Mouse (Mus musculus) embryonic stem cell, embryonic (primary cell): ENCODE results near the gene Ahnak.
"Not testable (repeated sequence)": the region's sequence is repeated elsewhere in the genome, so short reads cannot be mapped to it uniquely, and the experiment has no call there.

Experiments
- CTCF ChIA-PET, 4 experiments: fragments of 300-600 bp in 2 of 4; fragments of 350-600 bp in 2 of 4; sonication (Branson Sonifier 250); formaldehyde crosslinking; loops; one replicate each; lab custom pipeline; 2022; ENCODE audit warnings: inconsistent platforms in 2 of 4; lab: Charles Lee
- POLR2A ChIA-PET, 4 experiments: fragments of 300-600 bp in 2 of 4; fragments of 350-600 bp in 2 of 4; sonication (Branson Sonifier 250); formaldehyde crosslinking; loops; one replicate each; lab custom pipeline; 2022; ENCODE audit warnings: antibody characterized with exemption in 4 of 4, inconsistent platforms in 1 of 4; lab: Charles Lee

Gene Ahnak

DNA sequence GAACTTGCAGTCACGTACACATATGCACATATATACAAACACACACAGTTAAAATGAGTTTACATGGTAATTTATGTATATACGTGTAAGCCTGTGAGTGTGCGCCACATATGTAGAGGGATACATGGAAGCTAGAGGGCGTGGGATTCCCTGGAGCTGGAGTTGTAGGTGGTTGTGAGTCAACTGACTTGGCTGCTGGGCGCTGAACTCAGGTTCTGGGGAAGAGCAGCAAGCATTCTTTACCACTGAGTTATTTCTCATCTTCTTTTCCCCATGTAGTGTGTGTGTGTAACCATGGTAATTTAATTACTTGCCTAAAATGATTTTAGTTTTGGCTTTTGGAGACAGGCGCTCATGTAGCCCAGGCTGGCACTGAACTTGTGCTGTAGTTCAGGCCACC, 7.5 kb downstream of the Ahnak start:
- ChIA-PET CTCF (interaction anchor here in 3 of 4 experiments (0.6 to 2.3 kb wide), 8 partner anchors 77 to 279 kb away, joined by 3 to 11 read pairs (median 4); no protein-coding TSS in a partner anchor), POLR2A (interaction anchor here (0.7 to 6.0 kb wide), 38 partner anchors 6 to 269 kb away, joined by 3 to 106 read pairs (median 6); partner anchors contain the start of genes Ahnak (in 2 of the 4), Eef1g (in 2 of the 4), Ganab (in 1 of the 4) and Mta2 (in 1 of the 4))

DNA sequence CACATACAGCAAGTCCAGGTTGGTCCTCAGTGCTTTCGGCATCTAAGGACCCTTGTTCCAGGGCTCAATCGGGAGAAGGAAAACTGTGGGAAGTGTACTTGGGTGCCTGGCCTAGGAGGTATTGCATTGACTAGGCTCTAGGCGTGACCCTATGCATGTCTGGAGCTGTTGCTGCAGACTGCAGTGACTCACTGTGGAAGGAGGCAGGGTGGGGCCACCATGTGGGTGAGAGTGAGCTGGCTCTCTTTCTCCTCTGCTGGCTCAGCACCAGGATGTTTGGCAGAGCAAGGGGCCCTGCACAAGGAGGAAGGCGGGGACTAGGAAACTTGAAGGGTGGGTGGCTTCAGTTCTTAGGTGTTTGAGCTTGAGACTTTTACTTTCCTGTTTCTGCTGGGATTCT, 8.5 kb downstream of the Ahnak start:
- ChIA-PET POLR2A (interaction anchor here (0.5 to 6.0 kb wide), 73 partner anchors 7 to 284 kb away, joined by 3 to 106 read pairs (median 4); partner anchors contain the start of genes Ahnak (in 4 of the 4), Eef1g (in 2 of the 4), Tut1 (in 2 of the 4) and 1700092M07Rik (in 1 of the 4)), CTCF (interaction anchor here (0.7 to 2.3 kb wide), 12 partner anchors 9 to 279 kb away, joined by 3 to 11 read pairs (median 3); partner anchors contain the start of gene Ahnak (in 1 of the 4))

DNA sequence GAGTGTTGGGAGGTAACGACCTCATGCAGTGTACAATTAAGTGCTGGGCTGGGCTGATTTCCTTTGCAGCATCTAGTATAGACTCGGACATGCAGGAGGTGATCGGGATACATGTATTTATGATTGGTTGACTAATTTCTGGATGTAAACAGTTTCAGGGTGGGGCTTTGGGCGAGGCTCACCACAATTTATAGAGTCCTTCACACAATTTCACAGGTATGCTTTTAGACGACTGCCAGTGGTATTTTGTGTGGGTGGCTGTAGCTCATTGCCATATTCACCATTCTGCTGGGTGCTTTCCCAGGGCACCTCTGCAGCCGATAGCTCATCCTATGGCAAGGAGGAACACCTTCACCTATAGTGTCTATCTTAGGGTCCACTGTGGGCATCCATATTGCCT, 9.5 kb downstream of the Ahnak start:
- ChIA-PET CTCF (interaction anchor here in 2 of 4 experiments (0.8 to 2.3 kb wide), 5 partner anchors 10 to 84 kb away, joined by 3 to 11 read pairs (median 4); partner anchors contain the start of gene Ahnak (in 1 of the 2)), POLR2A (interaction anchor here (1.0 to 6.0 kb wide), 34 partner anchors 8 to 275 kb away, joined by 3 to 106 read pairs (median 8); partner anchors contain the start of genes Ahnak (in 4 of the 4), Eef1g (in 2 of the 4), 1810009A15Rik (in 1 of the 4) and Gm49416 (in 1 of the 4))

DNA sequence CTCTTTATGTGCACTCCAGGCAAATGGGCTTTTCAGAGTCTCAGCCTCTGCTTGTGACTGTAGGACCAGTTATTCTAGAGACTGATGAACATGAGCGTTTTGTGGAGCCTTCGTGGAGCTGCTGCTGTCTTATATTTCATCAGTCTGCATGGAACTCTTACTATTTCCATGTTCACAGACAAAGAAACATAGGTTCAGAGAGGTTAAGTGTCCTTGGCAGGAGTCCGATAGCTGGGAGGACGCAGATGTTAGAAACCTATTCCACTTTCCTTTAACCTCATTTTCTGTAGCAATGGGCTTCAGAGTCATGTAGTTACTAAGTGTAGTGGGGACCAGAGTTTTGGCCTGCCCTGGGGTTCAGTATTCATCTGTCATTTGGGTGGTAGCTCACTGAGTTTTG, 10.1 kb downstream of the Ahnak start:
- CTCF ChIA-PET: interaction anchor here in 3 of 4 experiments (0.7 to 2.2 kb wide), 3 partner anchors 83 to 111 kb away, joined by 3 to 10 read pairs (median 3); no protein-coding TSS in a partner anchor
- POLR2A ChIA-PET: interaction anchor here in 2 of 4 experiments (0.9 to 6.0 kb wide), 19 partner anchors 9 to 83 kb away, joined by 3 to 106 read pairs (median 10); partner anchors contain the start of genes Ahnak (in 2 of the 2) and Eef1g (in 1 of the 2)

DNA sequence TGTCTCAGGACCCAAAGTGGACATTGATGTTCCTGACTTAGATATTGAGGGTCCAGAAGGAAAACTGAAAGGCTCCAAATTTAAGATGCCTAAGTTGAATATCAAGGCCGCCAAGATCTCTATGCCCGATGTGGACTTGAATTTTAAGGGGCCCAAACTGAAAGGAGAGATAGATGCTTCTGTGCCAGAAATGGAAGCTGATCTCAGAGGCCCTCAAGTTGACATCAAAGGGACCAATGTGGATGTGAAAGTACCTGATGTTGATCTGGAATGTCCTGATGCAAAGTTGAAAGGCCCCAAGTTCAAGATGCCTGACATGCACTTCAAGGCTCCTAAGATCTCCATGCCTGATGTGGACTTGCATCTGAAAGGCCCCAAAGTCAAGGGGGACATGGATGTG, 17.8 kb downstream of the Ahnak start:
- POLR2A ChIA-PET, CTCF ChIA-PET: not testable (repeated sequence)

DNA sequence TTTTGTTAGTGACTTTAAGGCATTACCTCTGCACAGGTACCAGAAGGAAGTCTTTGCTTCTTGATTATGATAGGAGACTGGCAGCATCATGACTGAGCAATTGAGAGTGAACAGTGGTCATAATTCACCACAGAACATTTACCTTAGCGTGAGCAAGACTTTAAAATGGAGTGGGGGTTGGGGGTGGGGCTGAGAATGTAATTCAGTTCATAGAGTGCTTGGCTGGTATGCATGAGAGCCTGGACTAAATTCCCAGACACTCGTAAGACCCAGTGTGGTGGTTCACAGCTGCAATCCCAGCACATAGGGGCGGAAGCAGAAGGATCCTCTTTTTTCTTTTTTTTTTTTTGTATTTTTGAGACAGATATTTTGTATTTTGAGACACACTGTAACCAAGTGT, 30.2 kb downstream of the Ahnak start:
- CTCF ChIA-PET: no interaction called here
- POLR2A ChIA-PET: interaction anchor here in 1 of 4 experiments (0.6 to 3.6 kb wide), 5 partner anchors 8 to 28 kb away, joined by 3 to 14 read pairs (median 3); no protein-coding TSS in a partner anchor

DNA sequence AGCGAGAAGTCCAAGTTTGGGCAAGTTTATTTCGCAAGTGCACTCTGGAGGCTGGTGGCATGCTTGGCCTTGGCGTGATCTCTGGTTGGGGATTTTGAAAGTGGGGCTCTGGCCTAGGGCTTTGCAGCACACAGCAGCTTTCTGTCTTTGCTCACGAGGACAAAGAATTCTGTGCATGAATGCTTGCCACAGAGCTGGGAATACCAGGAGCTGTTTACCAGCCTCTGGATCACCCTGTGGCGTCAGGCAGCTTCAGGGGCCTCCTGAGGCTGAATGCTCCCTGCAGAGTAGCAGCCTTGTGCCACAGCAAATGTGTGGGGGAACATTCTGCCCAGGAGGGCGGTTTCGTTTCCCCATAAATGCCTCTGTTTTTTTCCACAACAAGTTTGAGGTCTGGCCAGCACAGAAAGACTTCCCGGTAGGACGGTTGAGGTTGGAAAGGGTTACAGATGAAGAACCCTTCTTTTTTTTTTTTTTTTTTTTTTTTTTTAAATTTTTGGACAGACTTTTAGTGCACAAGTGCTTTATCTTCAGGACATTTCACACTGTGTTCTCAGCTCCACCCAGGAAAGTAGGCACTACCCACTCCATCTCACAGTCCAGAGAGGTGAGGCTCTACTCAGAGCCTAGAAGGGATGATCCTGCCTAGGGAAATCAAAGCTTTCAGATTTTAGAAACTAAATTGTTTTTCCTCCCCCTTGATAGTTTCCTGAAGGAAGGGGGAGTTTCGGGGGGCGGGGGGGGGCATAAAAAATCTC, 34.1 kb downstream of the Ahnak start:
- POLR2A ChIA-PET: interaction anchor here in 3 of 4 experiments (0.6 to 16.1 kb wide), 22 partner anchors 10 to 267 kb away, joined by 3 to 225 read pairs (median 4); partner anchors contain the start of gene Ubxn1 (in 1 of the 3)
- CTCF ChIA-PET: interaction anchor here (0.6 to 1.3 kb wide), 8 partner anchors 30 to 340 kb away, joined by 3 to 8 read pairs (median 6); no protein-coding TSS in a partner anchor

DNA sequence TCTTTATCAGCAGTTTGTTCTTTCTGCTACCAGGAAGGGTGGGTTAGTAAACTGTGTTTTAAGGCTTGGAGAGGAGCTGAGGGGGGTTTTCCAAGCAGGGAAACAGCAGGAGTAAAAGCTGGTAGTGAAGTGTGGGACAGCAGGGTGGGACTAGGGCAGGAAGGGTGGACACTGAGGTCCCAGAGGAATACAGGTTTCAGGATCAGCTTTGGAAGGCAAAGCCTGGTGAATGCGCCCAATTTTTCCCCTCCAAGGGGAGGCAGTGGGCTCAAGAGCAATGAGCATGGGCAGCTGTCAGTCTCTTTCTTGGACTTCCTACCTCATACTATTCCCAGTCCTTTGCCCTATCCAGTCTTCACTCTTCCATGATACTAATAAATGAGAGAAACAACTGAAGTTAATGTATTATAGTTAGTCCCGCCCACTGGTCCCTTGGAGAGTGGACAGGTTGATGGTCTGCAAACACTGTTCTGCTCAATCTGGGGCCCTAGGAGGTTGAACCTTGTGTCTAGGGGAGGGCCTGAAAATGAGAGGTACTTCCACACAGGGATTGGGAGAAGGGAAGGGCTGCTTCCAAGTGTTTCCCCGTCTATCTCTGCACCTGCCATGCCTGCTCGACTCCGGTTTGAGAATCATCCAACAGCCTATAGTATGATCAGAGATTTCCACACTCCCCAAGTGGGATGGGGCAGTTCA, 36.6 kb downstream of the Ahnak start:
- CTCF ChIA-PET: no interaction called here
- POLR2A ChIA-PET: interaction anchor here in 3 of 4 experiments (0.6 to 16.1 kb wide), 10 partner anchors 9 to 137 kb away, joined by 3 to 225 read pairs (median 6); partner anchors contain the start of genes 1810009A15Rik (in 1 of the 3), Ahnak (in 1 of the 3) and Gm49416 (in 1 of the 3)

DNA sequence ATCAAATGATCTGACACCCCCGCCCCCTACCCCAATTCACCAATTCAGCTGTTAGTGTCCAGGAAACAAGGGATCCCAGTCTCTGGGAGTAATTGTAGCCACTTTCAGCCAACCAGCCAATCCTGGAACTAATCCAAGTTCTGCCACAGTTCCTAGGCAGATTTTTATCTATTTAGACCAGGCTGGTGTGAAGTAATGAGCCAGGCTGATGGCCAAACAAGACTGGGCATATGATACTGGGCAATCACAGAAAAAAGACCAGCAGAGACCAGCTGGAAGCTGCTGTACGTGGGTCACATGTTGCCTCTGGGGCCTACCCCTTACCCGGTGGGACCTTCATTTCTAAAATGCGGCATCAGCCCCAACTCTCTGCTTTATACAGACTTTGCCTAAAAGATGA, 37.5 kb downstream of the Ahnak start:
- ChIA-PET POLR2A (interaction anchor here in 3 of 4 experiments (0.6 to 16.1 kb wide), 24 partner anchors 10 to 313 kb away, joined by 3 to 225 read pairs (median 6); partner anchors contain the start of genes Ahnak (in 2 of the 3), Eef1g (in 2 of the 3), 1810009A15Rik (in 1 of the 3) and Gm49416 (in 1 of the 3)), CTCF (interaction anchor here in 1 of 4 experiments (1.1 kb wide), 1 partner anchor 33 kb away, joined by 4 read pairs; no protein-coding TSS in a partner anchor)

DNA sequence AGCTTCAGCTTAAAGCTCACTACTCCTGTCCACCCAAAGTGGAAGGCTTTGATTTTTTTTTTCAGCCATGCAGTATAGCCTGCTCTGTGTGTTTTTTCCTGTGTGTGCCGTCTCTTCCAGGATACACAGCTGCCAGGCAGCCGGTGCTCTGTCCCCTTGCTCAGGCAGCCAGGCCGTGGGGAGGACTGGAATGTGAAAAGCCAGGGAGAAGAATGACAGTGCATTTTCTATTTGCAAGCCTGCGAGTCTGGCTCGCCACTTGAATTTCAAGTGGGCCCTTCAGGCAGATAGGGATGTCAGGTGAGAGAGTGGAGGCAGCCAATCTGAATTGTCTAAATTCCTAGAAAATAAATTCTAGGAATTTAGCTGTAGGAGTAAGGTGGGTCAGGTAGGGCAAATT, 38.7 kb downstream of the Ahnak start:
- CTCF ChIA-PET: interaction anchor here in 1 of 4 experiments (1.1 kb wide), 1 partner anchor 55 kb away, joined by 3 read pairs; no protein-coding TSS in a partner anchor
- POLR2A ChIA-PET: interaction anchor here (0.6 to 16.1 kb wide), 50 partner anchors 8 to 345 kb away, joined by 3 to 225 read pairs (median 5); partner anchors contain the start of genes Eef1g (in 3 of the 4), 1810009A15Rik (in 2 of the 4), Ahnak (in 2 of the 4) and Gm49416 (in 2 of the 4)

DNA sequence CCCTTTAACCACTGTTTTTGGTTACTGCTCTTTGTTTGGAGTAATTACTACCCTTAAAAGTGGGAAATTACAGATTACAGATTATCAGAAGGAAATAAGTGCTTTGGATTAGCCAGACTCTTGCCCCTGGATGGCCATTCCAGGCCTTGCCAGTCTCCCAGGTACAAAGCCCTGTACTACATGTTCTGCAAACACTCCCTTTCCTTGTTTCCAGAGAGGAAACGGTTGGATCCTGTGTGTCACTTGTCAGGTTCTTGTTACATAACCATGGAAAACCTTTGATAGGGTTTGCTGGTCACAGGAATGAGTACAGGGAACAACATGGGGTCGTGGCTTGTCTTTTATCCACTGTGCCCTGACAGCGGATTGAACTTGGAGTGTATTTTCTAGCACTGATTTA, 39.3 kb downstream of the Ahnak start:
- POLR2A ChIA-PET: interaction anchor here (0.6 to 16.1 kb wide), 39 partner anchors 9 to 315 kb away, joined by 3 to 225 read pairs (median 6); partner anchors contain the start of genes Eef1g (in 3 of the 4), 1810009A15Rik (in 2 of the 4), Ahnak (in 2 of the 4) and Gm49416 (in 2 of the 4)
- CTCF ChIA-PET: interaction anchor here in 2 of 4 experiments (0.5 to 1.1 kb wide), 2 partner anchors 8 to 54 kb away, joined by 3 to 5 read pairs; no protein-coding TSS in a partner anchor

DNA sequence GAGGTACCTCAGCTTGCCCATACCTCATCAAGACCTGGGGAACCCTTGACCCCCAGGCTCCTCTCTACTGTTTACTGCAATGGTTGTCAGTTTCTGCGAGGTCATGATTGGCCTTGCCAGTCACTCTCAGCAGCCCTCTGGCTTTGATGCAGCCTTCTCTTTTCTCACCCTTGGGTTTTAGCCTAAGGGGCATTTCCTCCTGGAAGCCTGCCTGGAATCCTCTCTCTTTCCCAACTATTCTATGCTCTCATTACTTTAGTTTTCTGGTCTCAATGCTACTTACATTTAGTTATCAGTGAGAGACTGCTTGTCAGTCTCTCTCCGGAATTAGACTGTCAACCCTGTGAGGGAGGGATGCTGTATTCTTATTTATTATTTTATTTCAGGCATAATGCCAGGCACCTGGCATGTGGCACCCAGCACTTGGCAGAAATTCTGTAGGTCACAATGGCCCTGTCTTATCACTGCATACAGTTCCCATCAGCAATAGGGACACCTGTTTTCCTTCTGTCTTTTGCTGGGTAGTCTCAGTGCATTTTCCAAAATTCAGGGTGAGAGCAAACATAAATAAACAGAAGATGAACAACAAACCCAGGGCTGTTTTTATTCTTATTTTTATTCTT, 40.7 kb downstream of the Ahnak start:
- CTCF ChIA-PET: no interaction called here
- POLR2A ChIA-PET: interaction anchor here in 2 of 4 experiments (0.8 to 16.1 kb wide), 10 partner anchors 11 to 77 kb away, joined by 3 to 225 read pairs (median 4); partner anchors contain the start of gene Ahnak (in 1 of the 2)

DNA sequence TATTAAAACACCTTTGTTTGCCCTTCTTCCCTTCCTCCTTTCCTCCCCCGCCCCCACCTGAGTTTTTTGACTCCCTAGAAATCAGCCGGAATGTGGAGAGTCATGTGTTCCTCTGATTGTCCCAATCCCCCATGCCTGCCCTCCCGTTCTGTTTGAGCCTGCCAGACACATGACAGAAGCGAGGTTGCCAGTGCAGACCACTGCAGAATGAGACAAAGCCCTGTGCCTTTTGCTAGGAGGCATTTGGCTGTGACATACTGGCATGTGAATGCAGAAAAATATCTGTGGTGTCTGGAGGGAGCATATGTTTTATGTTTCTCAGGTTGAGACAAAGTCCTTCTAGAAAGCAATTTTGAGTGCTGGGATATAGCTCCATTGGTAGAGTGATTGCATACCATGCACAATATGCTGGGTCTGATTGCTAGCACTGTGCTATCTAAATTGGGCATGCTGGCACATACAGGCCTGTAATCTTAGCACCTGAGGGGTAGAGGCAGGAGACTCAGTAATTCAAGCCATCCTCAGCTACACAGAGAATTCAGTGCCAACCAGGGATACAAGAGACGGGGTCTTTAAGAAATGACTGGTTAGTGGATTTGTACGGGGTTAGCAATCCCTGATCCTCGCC, 43.5 kb downstream of the Ahnak start:
- ChIA-PET CTCF (interaction anchor here in 2 of 4 experiments (1.0 to 1.4 kb wide), 3 partner anchors 35 to 50 kb away, joined by 3 to 4 read pairs (median 3); no protein-coding TSS in a partner anchor), POLR2A (interaction anchor here in 3 of 4 experiments (0.5 to 16.1 kb wide), 19 partner anchors 10 to 349 kb away, joined by 3 to 225 read pairs (median 5); partner anchors contain the start of genes Ahnak (in 2 of the 3) and Eef1g (in 1 of the 3))

DNA sequence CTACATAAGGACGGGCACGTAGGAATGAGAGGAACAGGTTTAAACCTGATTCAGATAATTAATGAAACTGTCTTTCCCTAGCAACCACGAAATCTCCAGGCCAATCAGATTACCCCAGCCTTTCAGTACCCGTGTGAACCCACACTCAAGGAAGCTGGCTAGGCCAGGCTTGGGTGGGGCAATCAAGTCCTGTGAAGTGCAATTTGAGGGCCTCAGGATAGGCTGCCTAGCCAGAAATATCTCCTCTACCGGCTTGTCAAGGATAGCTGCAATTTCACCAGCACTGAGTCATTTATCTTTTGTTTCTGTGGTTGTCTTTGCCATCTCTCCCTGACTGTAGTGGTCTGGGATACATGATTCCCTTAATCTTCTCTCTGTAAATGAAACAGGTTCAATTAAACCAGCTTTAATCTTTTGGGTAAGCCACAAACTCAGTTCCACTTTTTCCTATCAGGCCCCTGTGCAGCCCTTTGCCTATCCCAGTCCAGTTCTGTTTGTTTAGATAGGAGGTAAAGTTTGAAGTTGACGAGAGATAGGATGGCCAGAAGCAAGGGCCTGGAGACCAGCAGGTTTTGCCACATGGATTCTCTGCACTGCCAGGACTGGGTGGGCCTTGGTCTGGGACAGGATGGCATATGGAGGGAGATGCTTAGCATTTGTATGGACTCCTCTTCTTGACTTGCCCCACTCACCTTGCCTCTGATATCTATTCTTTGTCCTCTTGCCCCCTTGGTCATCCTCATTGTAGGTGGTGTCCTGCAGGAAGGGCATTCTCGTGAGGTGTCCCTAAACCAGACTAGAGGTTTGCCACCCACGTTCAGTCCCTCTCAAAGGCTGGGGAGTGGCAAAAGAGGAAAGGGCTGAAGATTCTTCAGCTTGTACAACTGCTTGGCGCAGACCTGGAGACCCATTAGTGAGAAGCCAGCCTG, 44.6 kb downstream of the Ahnak start:
- POLR2A ChIA-PET: interaction anchor here in 3 of 4 experiments (0.6 to 16.1 kb wide), 22 partner anchors 9 to 311 kb away, joined by 3 to 225 read pairs (median 5); partner anchors contain the start of genes Ahnak (in 2 of the 3) and Eef1g (in 1 of the 3)

DNA sequence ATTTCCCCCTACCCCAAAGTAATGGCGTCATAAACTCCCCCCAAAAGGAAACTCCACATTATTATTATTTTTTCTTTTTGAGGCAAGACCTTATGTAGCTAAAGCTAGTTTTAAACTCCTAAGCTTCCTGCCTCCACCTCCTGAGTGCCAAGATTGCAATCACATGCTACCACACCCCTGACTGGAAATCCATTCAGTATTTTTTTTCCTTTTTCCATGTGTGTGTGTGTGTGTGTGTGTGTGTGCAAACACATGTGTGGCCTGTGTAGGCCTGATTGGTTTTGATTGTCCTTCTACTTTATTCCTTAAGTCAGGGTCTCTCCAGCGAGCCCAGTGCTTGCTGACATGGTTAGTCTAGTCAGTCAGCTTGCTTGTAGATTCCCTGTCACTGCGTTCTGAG, 45.4 kb downstream of the Ahnak start:
- CTCF ChIA-PET: no interaction called here

More for the DNA sequence above, 44.6 kb downstream of the Ahnak start:
- CTCF ChIA-PET: interaction anchor here in 2 of 4 experiments (1.0 to 1.3 kb wide), 2 partner anchors 41 to 49 kb away, joined by 3 to 4 read pairs; no protein-coding TSS in a partner anchor

More for the DNA sequence above, 45.4 kb downstream of the Ahnak start:
- POLR2A ChIA-PET: interaction anchor here (0.6 to 16.1 kb wide), 19 partner anchors 9 to 841 kb away, joined by 3 to 225 read pairs (median 5); partner anchors contain the start of genes Ahnak (in 1 of the 4), Eef1g (in 1 of the 4) and Slc3a2 (in 1 of the 4)
